Mouse (Mus musculus): ENCODE results near the gene Sez6l2. TPM values are rescaled to one million over a fixed set of nuclear protein-coding genes. Genes with fewer than 3 reads are reported as not detected.

The Sez6l2 gene
- total RNA-seq, 4 experiments from 2014 or later = 2.6 to 7.2 (median 6.4) TPM

- no peak for DNase-seq (ENCODE audit: low spot score)
These were observed 57.1 kb downstream of the Sez6l2 start for GRCm38 (mm10) chr7:127007313-127008024.

- peak; percentile 87 for DNase-seq (ENCODE audit: low spot score)
These were observed 58.1 kb downstream of the Sez6l2 start for GRCm38 (mm10) chr7:127008239-127009019.

GRCm38 (mm10) chr7:127009307-127010085 is 59.1 kb downstream of the Sez6l2 start:
- no peak for DNase-seq (ENCODE audit: low spot score)

GRCm38 (mm10) chr7:127011051-127011450 is 60.7 kb downstream of the Sez6l2 start:
- no peak for DNase-seq (ENCODE audit: low spot score)

GRCm38 (mm10) chr7:127011717-127012116 is 61.4 kb downstream of the Sez6l2 start:
- DNase-seq (ENCODE audit: low spot score) = no peak

- DNase-seq (ENCODE audit: low spot score) = no peak
These were observed 62.0 kb downstream of the Sez6l2 start for GRCm38 (mm10) chr7:127012374-127012773.

- no peak for DNase-seq (ENCODE audit: low spot score)
These were observed 62.5 kb downstream of the Sez6l2 start for GRCm38 (mm10) chr7:127012845-127013244.

- DNase-seq (ENCODE audit: low spot score) = no peak
These were observed 63.0 kb downstream of the Sez6l2 start for GRCm38 (mm10) chr7:127013385-127013784.

GRCm38 (mm10) chr7:127014320-127014719 is 64.0 kb downstream of the Sez6l2 start, which contains the start of gene Mvp:
Gene Mvp, minus strand, starts transcription at chr7:127014621.
- DNase-seq (ENCODE audit: low spot score) = peak; percentile 87

GRCm38 (mm10) chr7:127014993-127015392 is 64.6 kb downstream of the Sez6l2 start:
- DNase-seq (ENCODE audit: low spot score) = no peak

- DNase-seq (ENCODE audit: low spot score) = no peak
These were observed 65.7 kb downstream of the Sez6l2 start for GRCm38 (mm10) chr7:127016081-127016480.

GRCm38 (mm10) chr7:127016481-127016485 is 65.9 kb downstream of the Sez6l2 start, which contains the start of gene Pagr1b:
Gene Pagr1b, minus strand, starts transcription at chr7:127016484.
- no peak for DNase-seq (ENCODE audit: low spot score)

- DNase-seq (ENCODE audit: low spot score) = no peak
These were observed 66.1 kb downstream of the Sez6l2 start for GRCm38 (mm10) chr7:127016486-127016938.

GRCm38 (mm10) chr7:127016971-127017949 is 66.9 kb downstream of the Sez6l2 start, which contains the start of gene Pagr1a:
Gene Pagr1a, minus strand, starts transcription at chr7:127017352.
- peak; percentile 97 for DNase-seq (ENCODE audit: low spot score)

GRCm38 (mm10) chr7:127017950-127018345 is 67.6 kb downstream of the Sez6l2 start:
- no peak for DNase-seq (ENCODE audit: low spot score)

GRCm38 (mm10) chr7:127018416-127019305 is 68.3 kb downstream of the Sez6l2 start:
- no peak for DNase-seq (ENCODE audit: low spot score)

- no peak for DNase-seq (ENCODE audit: low spot score)
These were observed 69.1 kb downstream of the Sez6l2 start for GRCm38 (mm10) chr7:127019306-127019960.

GRCm38 (mm10) chr7:127020031-127020430 is 69.7 kb downstream of the Sez6l2 start:
- no peak for DNase-seq (ENCODE audit: low spot score)
